In genomic region chr10:10460113-10460512, GRCm38 (mm10) we compare ENCODE assay signal across 27 mouse cellular contexts. TPM values are rescaled to one million over a fixed set of nuclear protein-coding genes. Genes with fewer than 3 reads are reported as not detected.
DNase-seq lines count a peak whose midpoint lies in the region; ATAC-seq lines count a peak whose summit lies in the region.
"Had no signal": no experiment of that assay in that cellular context is flagged by ENCODE, and none has a peak within 500 bp of the region (broad histone marks: within the 10 kb centered on the region; RNA-seq: fewer than 3 reads in every experiment).

No protein-coding gene starts in this region.

- no peaks in the 10 kb centered on the region for H3K36me3 ChIP-seq in embryonic facial prominence, embryonic 10.5 days (replicated peaks)
- H3K36me3 ChIP-seq: embryonic facial prominence, embryonic 13.5 days; embryonic facial prominence, embryonic 15.5 days; forebrain, embryonic 10.5 days; forebrain, embryonic 12.5 days; G1E had no signal

- H3K4me1 ChIP-seq in embryonic facial prominence, embryonic 10.5 days = no peaks in the 10 kb centered on the region
- H3K4me1 ChIP-seq: embryonic facial prominence, embryonic 13.5 days; embryonic facial prominence, embryonic 15.5 days had no signal

- H3K27ac ChIP-seq in embryonic facial prominence, embryonic 10.5 days (replicated peaks) = no peak overlapping the region
- H3K27ac ChIP-seq: embryonic facial prominence, embryonic 13.5 days; embryonic facial prominence, embryonic 15.5 days; forebrain, embryonic 10.5 days; forebrain, embryonic 12.5 days had no signal

- DNase-seq in adrenal gland, postnatal 4 days (ENCODE audit: low spot score in 2 of 2) = no peak
- DNase-seq in embryonic facial prominence, embryonic 10.5 days (ENCODE audit: low spot score) = no peak
- DNase-seq: adrenal gland, adult 8-10 months; adrenal gland, postnatal 14 days; adrenal gland, postnatal 36 days; B cell, adult 2 months; cerebellum, adult 11 months; cerebellum, adult 18-20 months; cerebellum, adult 8-10 months; cerebellum, adult 9-11 months; cerebellum, postnatal 14 days; cerebellum, postnatal 36 days had no signal

- ATAC-seq in common myeloid progenitor, adult 5-6 weeks (replicated peaks; ENCODE audit: low read depth, poor library complexity, severe bottlenecking) = peak; percentile 53
- peak; percentile 59 for ATAC-seq in megakaryocyte, adult 5-6 weeks (ENCODE audit: poor library complexity, severe bottlenecking)
- peak; percentile 54 for ATAC-seq in monocyte, adult 5-6 weeks (replicated peaks; ENCODE audit: insufficient number of reproducible peaks, low FRiP score, low TSS enrichment, poor library complexity, severe bottlenecking)
- ATAC-seq: activated CD4-positive, CD25-positive, alpha-beta regulatory T cell, adult 4 months; CD4-positive, CD25-positive, alpha-beta regulatory T cell, adult 4 months; forebrain, embryonic 14.5 days; forebrain, embryonic 16.5 days; Patski had no signal

- no peaks in the 10 kb centered on the region for H3K27me3 ChIP-seq in embryonic facial prominence, embryonic 10.5 days (replicated peaks; ENCODE audit: low read depth, poor library complexity, severe bottlenecking)
- H3K27me3 ChIP-seq: CH12.LX; embryonic facial prominence, embryonic 13.5 days; embryonic facial prominence, embryonic 15.5 days; forebrain, embryonic 12.5 days; Patski had no signal

- 0 out of 2 replicates have a peak, but pooled peaks cover 3% of the 10 kb centered on the region for H3K9me3 ChIP-seq in embryonic facial prominence, embryonic 10.5 days
- H3K9me3 ChIP-seq: embryonic facial prominence, embryonic 13.5 days; embryonic facial prominence, embryonic 15.5 days; forebrain, embryonic 10.5 days; forebrain, embryonic 12.5 days; G1E had no signal

- no peak overlapping the region for H3K4me3 ChIP-seq in embryonic facial prominence, embryonic 10.5 days
- H3K4me3 ChIP-seq: embryonic facial prominence, embryonic 13.5 days; embryonic facial prominence, embryonic 15.5 days; erythroblast, embryonic 14.5 days; forebrain, embryonic 10.5 days; forebrain, embryonic 12.5 days had no signal

- 79% methylated on average over 2 of the region's 2 CpGs for WGBS in embryonic facial prominence, embryonic 10.5 days

RNA-seq across cellular contexts. Expression of gene Adgb, which starts 12.0 kb away (rescaled TPM):
- 0.18 TPM in 1 of 2 replicates, not detected in the other for total RNA-seq in common myeloid progenitor, adult 5-6 weeks (2017)
- 0.27 and 1.4 TPM in 2 replicates for total RNA-seq in megakaryocyte, adult 5-6 weeks (2015)
- total RNA-seq in megakaryocyte, adult 5-6 weeks (2017) = 0.40 and 0.53 TPM in 2 replicates
- total RNA-seq in monocyte, adult 5-6 weeks (2017) = 0.29 to 1.1 TPM (median 0.78 TPM) in 3 replicates
- total RNA-seq in adrenal gland, postnatal 4 days (2021) = 1 to 10 TPM in 1 of 2 experiments, under 1 TPM in 1; 0.59 to 1.0 TPM
- polyA plus RNA-seq in embryonic facial prominence, embryonic 10.5 days (2016; fragmentation: Nextera tagmentation; extraction: Ambion mirVana) = 0.07 and 0.11 TPM in 2 replicates
- total RNA-seq: CH12.LX had no signal
- polyA plus RNA-seq: erythroblast, embryonic 14.5 days; G1E; Patski had no signal
